Mouse (Mus musculus) kidney, postnatal 4 days (tissue): ENCODE results near the gene Tceanc2.

Source experiments
- DNase-seq, 2 experiments: peaks; one replicate each; pipeline ENCODE4 v3.0.0; 2021; ENCODE audit warnings: mixed read lengths in 2 of 2

The Tceanc2 gene

DNA sequence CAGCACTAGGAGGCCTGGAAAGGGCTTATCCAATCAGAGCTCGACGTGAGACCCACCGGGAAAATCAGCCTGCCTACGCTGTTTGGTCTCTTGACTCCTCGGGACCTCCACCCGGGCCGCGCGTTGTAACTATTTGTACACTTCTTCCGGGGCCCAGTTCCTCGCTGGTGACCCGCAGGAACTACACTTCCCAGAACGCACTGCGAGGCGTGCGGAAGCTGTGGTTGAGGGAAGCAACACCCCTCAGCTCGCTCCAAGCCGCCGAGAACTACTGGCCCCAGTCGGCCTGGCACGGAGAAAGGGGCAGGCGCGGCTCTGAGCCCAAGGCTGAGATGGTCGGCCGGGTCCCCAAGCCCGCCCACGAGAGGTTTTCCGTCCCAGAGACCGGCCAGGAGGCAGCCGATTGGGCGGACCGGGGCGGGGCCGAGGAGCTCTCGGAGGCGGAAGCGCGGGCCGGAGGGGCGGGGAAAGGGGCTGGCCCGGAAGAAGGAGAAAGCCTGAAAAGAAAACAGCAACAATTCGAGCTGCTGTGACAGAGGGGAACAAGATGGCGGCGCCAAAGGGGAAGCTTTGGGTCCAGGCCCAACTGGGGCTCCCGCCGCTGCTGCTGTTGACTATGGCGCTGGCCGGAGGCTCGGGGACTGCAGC is 610 bp downstream of the Tceanc2 start, which contains the start of gene Tmem59:
Gene Tmem59, plus strand, starts transcription at position 218 of the 648 bp plus-strand sequence.
- peak; percentile 98 to 99 for DNase-seq

GRCm38 (mm10) chr4:107177506-107177905 is 1.4 kb downstream of the Tceanc2 start:
- peak in 1 of 2 experiments; percentile 3 for DNase-seq

- no peak for DNase-seq
Measured at GRCm38 (mm10) chr4:107167798-107168197, 11.1 kb downstream of the Tceanc2 start.

GRCm38 (mm10) chr4:107166700-107167099 is 12.2 kb downstream of the Tceanc2 start:
- no peak for DNase-seq

- DNase-seq = peak; percentile 70 to 76
Measured at GRCm38 (mm10) chr4:107163756-107164587, 14.9 kb downstream of the Tceanc2 start.

- DNase-seq = no peak
Measured at GRCm38 (mm10) chr4:107163341-107163740, 15.6 kb downstream of the Tceanc2 start.

DNA sequence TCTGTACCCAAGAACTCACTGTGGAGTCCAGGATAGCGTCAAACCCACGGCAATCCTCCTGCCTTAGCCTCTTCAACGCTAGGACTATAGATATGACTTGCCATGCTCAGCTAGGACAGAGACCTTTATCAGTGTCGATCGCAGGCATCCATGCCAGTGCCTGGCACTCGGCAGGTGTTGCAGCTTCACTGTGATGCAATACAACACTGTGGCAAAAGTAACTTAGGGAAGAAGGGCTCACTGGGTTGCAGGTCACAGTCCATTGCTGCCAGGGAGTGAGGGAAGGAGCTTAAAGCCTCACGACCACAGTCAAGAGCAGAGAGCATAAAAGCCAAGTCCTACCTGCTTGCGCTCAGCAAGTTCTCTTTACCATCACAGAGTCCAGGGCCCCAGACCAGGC is 18.7 kb downstream of the Tceanc2 start:
- no peak for DNase-seq

- no peak for DNase-seq
Measured at GRCm38 (mm10) chr4:107159166-107159773, 19.6 kb downstream of the Tceanc2 start.

- DNase-seq = peak; percentile 40 to 60
Measured at GRCm38 (mm10) chr4:107156983-107157401, 21.9 kb downstream of the Tceanc2 start.

DNA sequence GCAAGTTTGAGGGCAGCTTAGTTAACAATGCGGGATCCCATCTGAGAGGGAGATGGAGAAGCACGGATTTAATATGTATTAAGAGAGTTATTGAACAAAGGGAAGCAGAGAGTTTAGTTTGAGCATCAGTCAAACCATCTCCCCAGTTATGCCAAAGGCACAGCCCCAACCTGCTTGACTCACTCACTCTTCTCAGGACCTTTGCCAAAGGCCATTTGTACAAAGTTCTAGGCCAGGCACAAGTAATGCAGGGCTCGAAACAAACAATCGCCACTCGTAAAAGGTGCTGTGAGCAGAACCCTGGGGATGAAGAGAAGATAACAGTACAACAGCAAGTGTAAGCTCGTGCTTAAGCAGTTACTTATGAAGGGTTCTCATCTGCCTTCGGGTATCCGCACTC is 26.3 kb downstream of the Tceanc2 start:
- DNase-seq = no peak

DNA sequence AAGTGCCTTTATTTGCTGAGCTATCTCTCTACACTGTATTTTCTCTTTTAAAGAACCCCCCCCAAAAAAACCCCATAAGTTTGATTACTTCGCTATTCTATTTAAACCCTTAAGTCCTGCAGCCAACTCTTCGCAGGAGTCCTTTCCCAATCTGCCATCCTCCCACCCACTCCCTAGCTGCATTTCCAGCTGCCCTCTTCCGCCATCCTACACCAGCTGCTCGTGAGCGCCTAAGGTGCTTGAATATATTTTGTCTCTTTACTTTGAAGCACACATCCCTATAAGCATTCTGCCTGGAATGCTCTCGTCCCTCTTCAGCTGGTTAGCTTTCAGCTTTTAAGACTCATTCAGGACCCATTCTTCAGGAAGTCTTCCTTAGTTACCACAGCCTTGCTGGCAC is 27.9 kb downstream of the Tceanc2 start:
- DNase-seq = no peak

GRCm38 (mm10) chr4:107143511-107143910 is 35.4 kb downstream of the Tceanc2 start:
- DNase-seq = no peak

- peak in 1 of 2 experiments; percentile 43 for DNase-seq
Measured at GRCm38 (mm10) chr4:107139836-107140631, 38.9 kb downstream of the Tceanc2 start.

- DNase-seq = no peak
Measured at GRCm38 (mm10) chr4:107138948-107139835, 39.7 kb downstream of the Tceanc2 start.

GRCm38 (mm10) chr4:107136531-107136930 is 42.4 kb downstream of the Tceanc2 start:
- DNase-seq = no peak

DNA sequence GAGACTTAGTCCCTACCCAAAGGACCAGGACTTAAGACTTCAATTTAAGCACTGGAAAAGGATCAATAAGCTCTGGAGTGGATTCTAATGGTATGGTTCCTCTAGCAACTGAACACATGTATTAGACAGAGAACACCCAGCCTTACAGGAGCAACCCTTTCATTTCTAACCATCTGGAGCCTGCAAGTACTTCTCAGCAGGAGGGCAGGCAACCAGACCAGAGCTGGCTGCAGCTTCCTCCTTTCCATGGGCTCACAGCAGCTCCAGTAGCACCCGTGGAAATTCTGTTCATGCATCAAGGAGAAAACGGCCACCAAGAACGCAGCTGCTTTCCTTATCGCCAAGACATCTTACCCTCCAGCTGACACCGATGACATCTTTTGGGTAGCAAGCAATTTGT is 43.3 kb downstream of the Tceanc2 start:
- DNase-seq = no peak

DNA sequence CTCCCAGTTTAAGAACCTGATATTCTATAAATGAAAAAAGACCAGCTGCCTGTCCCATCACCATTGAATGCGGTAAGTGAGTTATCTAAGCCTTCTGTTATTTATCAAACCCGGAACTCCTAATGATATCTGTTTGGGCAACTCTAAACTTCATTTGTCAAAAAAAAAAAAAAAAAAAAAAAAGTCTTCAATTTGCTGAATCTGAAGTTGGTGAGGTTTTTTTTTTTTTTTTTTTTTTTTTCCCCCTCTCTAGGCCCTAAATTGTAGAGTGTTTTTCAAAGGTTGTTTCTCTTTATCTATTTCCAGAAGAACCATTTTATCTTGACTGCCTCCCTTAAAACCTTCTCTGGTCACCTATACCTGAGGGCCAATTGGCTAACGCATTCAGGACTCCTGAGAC is 44.0 kb downstream of the Tceanc2 start:
- DNase-seq = no peak

- peak; percentile 67 to 79 for DNase-seq
Measured at GRCm38 (mm10) chr4:107130534-107130933, 48.4 kb downstream of the Tceanc2 start.

DNA sequence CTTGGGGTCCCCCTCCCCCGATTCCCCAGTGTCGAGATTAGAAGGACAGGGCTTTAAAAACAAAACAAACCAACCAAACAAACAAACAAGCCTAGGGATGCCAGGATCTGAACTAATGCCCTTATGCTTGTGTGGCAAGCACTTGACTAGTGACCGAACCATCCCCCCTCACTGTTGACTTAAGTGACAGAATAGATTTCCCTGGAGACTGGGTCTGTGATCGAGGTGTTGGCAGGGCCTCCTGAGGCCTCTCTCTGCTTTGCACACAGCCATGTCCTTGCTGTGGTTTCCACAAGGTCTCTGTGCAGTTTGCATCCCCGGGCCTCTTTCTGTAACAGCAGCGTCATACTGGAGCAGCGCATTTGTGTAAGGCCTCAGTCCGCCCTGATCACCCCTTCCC is 49.5 kb downstream of the Tceanc2 start:
- DNase-seq = no peak

GRCm38 (mm10) chr4:107127901-107128669 is 50.8 kb downstream of the Tceanc2 start:
- no peak for DNase-seq
